Mouse (Mus musculus) limb, embryonic 12.5 days (tissue): Measurements from ENCODE around the gene Lpin2. TPM values are rescaled to one million over a fixed set of nuclear protein-coding genes. Genes with fewer than 3 reads are reported as not detected.

Experiments
- ATAC-seq: fragments of 200-750 bp; cut with Nextera tagmentation; 2 replicates; pipeline ENCODE4 v1.8.0; 2017; ENCODE audit warnings: low read depth, moderate TSS enrichment; ENCODE audit not compliant: insufficient number of reproducible peaks, insufficient read depth, low FRiP score, low TSS enrichment
- H3K27ac ChIP-seq: fragments of 300-500 bp; sonication (generic); 2 replicates; pipeline ENCODE4 v1.5.1; 2016; ENCODE audit warnings: mild to moderate bottlenecking, moderate library complexity
- H3K27me3 ChIP-seq: fragments of 300-500 bp; sonication (generic); 2 replicates; pipeline ENCODE4 v1.6.1; 2016; ENCODE audit warnings: mild to moderate bottlenecking, moderate library complexity
- H3K36me3 ChIP-seq: fragments of 300-500 bp; sonication (generic); 2 replicates; pipeline ENCODE4 v1.6.1; 2016; ENCODE audit warnings: mild to moderate bottlenecking, moderate library complexity
- H3K4me1 ChIP-seq: fragments of 300-500 bp; sonication (generic); replicated peaks from 2 replicates; pipeline ENCODE4 v1.6.1; 2016
- H3K4me2 ChIP-seq: fragments of 300-500 bp; sonication (generic); 2 replicates; pipeline ENCODE4 v1.6.1; 2016; ENCODE audit warnings: mild to moderate bottlenecking, moderate library complexity
- H3K4me3 ChIP-seq: fragments of 300-500 bp; sonication (generic); replicated peaks from 2 replicates; pipeline ENCODE4 v1.5.1; 2016; ENCODE audit warnings: mild to moderate bottlenecking
- H3K9ac ChIP-seq: fragments of 300-500 bp; sonication (generic); replicated peaks from 2 replicates; pipeline ENCODE4 v1.6.1; 2016; ENCODE audit warnings: mild to moderate bottlenecking, moderate library complexity
- H3K9me3 ChIP-seq: fragments of 300-500 bp; sonication (generic); 2 replicates; pipeline ENCODE4 v1.6.1; 2016; ENCODE audit warnings: mild to moderate bottlenecking, moderate library complexity
- WGBS: fragments of 180-500 bp; shearing (Covaris S2); methylation state at CpG from one replicate; pipeline ENCODE4 v1.1.7; 2016; 5-methylcytosine and 5-hydroxymethylcytosine counted together
- polyA plus RNA-seq: library from polyadenylated mRNA; unstranded; fragments of >200 nt; fragmentation: Nextera tagmentation; extraction: Ambion mirVana; gene quantifications from 2 replicates; pipeline ENCODE4 v1.2.1, GENCODE M21; 2016

The Lpin2 gene
- polyA plus RNA-seq, 1 experiment from 2014 or later = 63.3 TPM

- Histone ChIP-seq H3K36me3 (no peaks in the 10 kb centered on the region), H3K4me2 (no peak overlapping the region), H3K27ac (no peak overlapping the region), H3K9ac (no peak overlapping the region), H3K9me3 (0 out of 2 replicates have a peak, but pooled peaks cover 7% of the 10 kb centered on the region), H3K27me3 (no peaks in the 10 kb centered on the region), H3K4me1 (peaks cover 58% of the 10 kb centered on the region), H3K4me3 (no peak overlapping the region)
- ATAC-seq = no peak
- 97% methylated on average over 2 of the region's 2 CpGs for WGBS
Observed at GRCm38 (mm10) chr17:71191063-71191462, 8.7 kb downstream of the Lpin2 start.

- H3K4me3 ChIP-seq = no peak overlapping the region
- 0 out of 2 replicates have a peak, but pooled peaks cover 7% of the 10 kb centered on the region for H3K9me3 ChIP-seq
- H3K27ac ChIP-seq = no peak overlapping the region
- 72% methylated on average over 8 of the region's 8 CpGs for WGBS
- no peaks in the 10 kb centered on the region for H3K36me3 ChIP-seq
- ATAC-seq = no peak
- no peak overlapping the region for H3K9ac ChIP-seq
- H3K4me2 ChIP-seq = no peak overlapping the region
- no peaks in the 10 kb centered on the region for H3K27me3 ChIP-seq
- peaks cover 54% of the 10 kb centered on the region for H3K4me1 ChIP-seq
Observed at GRCm38 (mm10) chr17:71191651-71192419, 9.5 kb downstream of the Lpin2 start.

GRCm38 (mm10) chr17:71193019-71193418, 10.7 kb downstream of the Lpin2 start:
- peaks cover 48% of the 10 kb centered on the region for H3K4me1 ChIP-seq
- no peak overlapping the region for H3K4me3 ChIP-seq
- 100% methylated on average over 1 of the region's 1 CpGs for WGBS
- no peak overlapping the region for H3K4me2 ChIP-seq
- no peak overlapping the region for H3K27ac ChIP-seq
- H3K9me3 ChIP-seq = 0 out of 2 replicates have a peak, but pooled peaks cover 7% of the 10 kb centered on the region
- no peaks in the 10 kb centered on the region for H3K36me3 ChIP-seq
- no peak for ATAC-seq
- H3K27me3 ChIP-seq = no peaks in the 10 kb centered on the region
- no peak overlapping the region for H3K9ac ChIP-seq

GRCm38 (mm10) chr17:71193485-71193884, 11.1 kb downstream of the Lpin2 start:
- Histone ChIP-seq H3K27ac (no peak overlapping the region; the same call in 1 of the 2 replicates), H3K4me3 (no peak overlapping the region), H3K36me3 (no peaks in the 10 kb centered on the region), H3K27me3 (no peaks in the 10 kb centered on the region), H3K9me3 (0 out of 2 replicates have a peak, but pooled peaks cover 7% of the 10 kb centered on the region), H3K4me1 (peaks cover 48% of the 10 kb centered on the region), H3K4me2 (no peak overlapping the region), H3K9ac (no peak overlapping the region)
- 78% methylated on average over 1 of the region's 1 CpGs for WGBS
- ATAC-seq = no peak

- no peaks in the 10 kb centered on the region for H3K27me3 ChIP-seq
- no peaks in the 10 kb centered on the region for H3K36me3 ChIP-seq
- peak overlapping the region; percentile 18; the same call in 1 of the 2 replicates for H3K27ac ChIP-seq
- H3K4me3 ChIP-seq = no peak overlapping the region
- H3K9me3 ChIP-seq = 0 out of 2 replicates have a peak, but pooled peaks cover 7% of the 10 kb centered on the region
- no peak for ATAC-seq
- WGBS = 79% methylated on average over 3 of the region's 3 CpGs
- H3K4me1 ChIP-seq = peaks cover 42% of the 10 kb centered on the region
- no peak overlapping the region for H3K9ac ChIP-seq
- H3K4me2 ChIP-seq = no peak overlapping the region
Observed at GRCm38 (mm10) chr17:71194906-71195632, 12.7 kb downstream of the Lpin2 start.

- Histone ChIP-seq H3K4me1 (peaks cover 41% of the 10 kb centered on the region), H3K27me3 (no peaks in the 10 kb centered on the region), H3K9ac (no peak overlapping the region), H3K4me2 (peak overlapping the region; percentile 8; the same call in 1 of the 2 replicates), H3K4me3 (no peak overlapping the region), H3K9me3 (0 out of 2 replicates have a peak, but pooled peaks cover 7% of the 10 kb centered on the region), H3K36me3 (no peaks in the 10 kb centered on the region), H3K27ac (peak overlapping the region; percentile 18; the same call in 1 of the 2 replicates)
- ATAC-seq = no peak
- 59% methylated on average over 10 of the region's 10 CpGs for WGBS
Observed at GRCm38 (mm10) chr17:71195633-71196391, 13.5 kb downstream of the Lpin2 start.

GRCm38 (mm10) chr17:71196415-71196814, 14.1 kb downstream of the Lpin2 start:
- Histone ChIP-seq H3K4me3 (no peak overlapping the region), H3K9me3 (0 out of 2 replicates have a peak, but pooled peaks cover 7% of the 10 kb centered on the region)

GRCm38 (mm10) chr17:71199346-71199745, 17.0 kb downstream of the Lpin2 start:
- Histone ChIP-seq H3K27me3 (no peaks in the 10 kb centered on the region), H3K9ac (no peak overlapping the region), H3K4me3 (no peak overlapping the region), H3K4me2 (no peak overlapping the region), H3K4me1 (peaks cover 46% of the 10 kb centered on the region), H3K36me3 (no peaks in the 10 kb centered on the region), H3K9me3 (no peaks in the 10 kb centered on the region), H3K27ac (no peak overlapping the region)
- 84% methylated on average over 3 of the region's 3 CpGs for whole genome bisulfite sequencing
- no peak for ATAC-seq

More at GRCm38 (mm10) chr17:71196415-71196814, 14.1 kb downstream of the Lpin2 start:
- ATAC-seq = no peak
- Histone ChIP-seq H3K4me2 (no peak overlapping the region), H3K4me1 (peaks cover 41% of the 10 kb centered on the region), H3K27ac (no peak overlapping the region), H3K9ac (no peak overlapping the region), H3K27me3 (no peaks in the 10 kb centered on the region), H3K36me3 (no peaks in the 10 kb centered on the region)
- WGBS = 61% methylated on average over 3 of the region's 3 CpGs

GRCm38 (mm10) chr17:71202136-71202535, 19.8 kb downstream of the Lpin2 start:
- H3K27me3 ChIP-seq = no peaks in the 10 kb centered on the region
- H3K4me3 ChIP-seq = no peak overlapping the region
- no peak overlapping the region for H3K27ac ChIP-seq
- no peaks in the 10 kb centered on the region for H3K36me3 ChIP-seq
- no peak overlapping the region for H3K9ac ChIP-seq
- no peak overlapping the region for H3K4me2 ChIP-seq
- 76% methylated on average over 4 of the region's 4 CpGs for WGBS
- peaks cover 35% of the 10 kb centered on the region for H3K4me1 ChIP-seq
- H3K9me3 ChIP-seq = no peaks in the 10 kb centered on the region
- ATAC-seq = no peak

GRCm38 (mm10) chr17:71203998-71204808, 21.8 kb downstream of the Lpin2 start:
- H3K4me1 ChIP-seq = peaks cover 31% of the 10 kb centered on the region
- no peaks in the 10 kb centered on the region for H3K36me3 ChIP-seq
- no peak overlapping the region for H3K4me2 ChIP-seq
- H3K27me3 ChIP-seq = no peaks in the 10 kb centered on the region
- H3K9ac ChIP-seq = no peak overlapping the region
- H3K4me3 ChIP-seq = no peak overlapping the region
- 89% methylated on average over 9 of the region's 9 CpGs for WGBS
- 0 out of 2 replicates have a peak, but pooled peaks cover 8% of the 10 kb centered on the region for H3K9me3 ChIP-seq
- ATAC-seq = no peak
- H3K27ac ChIP-seq = no peak overlapping the region
